Mouse (Mus musculus): ENCODE results near the gene Nr2e3.
"Not testable (repeated sequence)": the region's sequence is repeated elsewhere in the genome, so short reads cannot be mapped to it uniquely, and the experiment has no call there.

Gene Nr2e3

GRCm38 (mm10) chr9:59949511-59949910, 10.9 kb downstream of the Nr2e3 start:
- DNase-seq: no peak

- no peak for DNase-seq
Observed at GRCm38 (mm10) chr9:59948691-59949250, 11.7 kb downstream of the Nr2e3 start.

GRCm38 (mm10) chr9:59948226-59948625, 12.2 kb downstream of the Nr2e3 start:
- no peak for DNase-seq

GRCm38 (mm10) chr9:59947271-59947670, 13.2 kb downstream of the Nr2e3 start:
- no peak for DNase-seq

- no peak for DNase-seq
Observed at GRCm38 (mm10) chr9:59945241-59945640, 15.2 kb downstream of the Nr2e3 start.

GRCm38 (mm10) chr9:59943826-59944225, 16.6 kb downstream of the Nr2e3 start:
- no peak for DNase-seq

- DNase-seq: no peak
Observed at GRCm38 (mm10) chr9:59942501-59943085, 17.9 kb downstream of the Nr2e3 start.

GRCm38 (mm10) chr9:59941885-59942350, 18.5 kb downstream of the Nr2e3 start:
- no peak for DNase-seq

- no peak for DNase-seq
Observed at GRCm38 (mm10) chr9:59940913-59941884, 19.3 kb downstream of the Nr2e3 start.

- DNase-seq: no peak
Observed at GRCm38 (mm10) chr9:59939691-59940090, 20.8 kb downstream of the Nr2e3 start.

GRCm38 (mm10) chr9:59938529-59938928, 21.9 kb downstream of the Nr2e3 start:
- DNase-seq: no peak

- not testable (repeated sequence) for DNase-seq
Observed at GRCm38 (mm10) chr9:59935866-59936265, 24.6 kb downstream of the Nr2e3 start.

- no peak for DNase-seq
Observed at GRCm38 (mm10) chr9:59930248-59930647, 30.2 kb downstream of the Nr2e3 start.

GRCm38 (mm10) chr9:59914761-59915160, 45.7 kb downstream of the Nr2e3 start:
- DNase-seq: no peak

GRCm38 (mm10) chr9:59903382-59903781, 57.1 kb downstream of the Nr2e3 start:
- no peak for DNase-seq

Measured in cerebellum, adult 9-10 months (tissue).